8 mouse cellular contexts compared by ENCODE assay signal in genomic region chr3:53044682-53045299, GRCm38 (mm10). TPM values are rescaled to one million over a fixed set of nuclear protein-coding genes. Genes with fewer than 3 reads are reported as not detected.
DNase-seq lines count a peak whose midpoint lies in the region; ATAC-seq lines count a peak whose summit lies in the region.

No protein-coding gene starts in this region.

- H3K27ac ChIP-seq in forebrain, embryonic 16.5 days (ENCODE audit: low read length) = no peak overlapping the region
- H3K27ac ChIP-seq in limb, embryonic 15.5 days = peak overlapping the region; percentile 78

- peaks cover 9% of the 10 kb centered on the region for H3K4me1 ChIP-seq in forebrain, embryonic 16.5 days (replicated peaks; ENCODE audit: control insufficient read depth, insufficient read depth, low read length)
- H3K4me1 ChIP-seq in limb, embryonic 15.5 days = peaks cover 27% of the 10 kb centered on the region

- no peaks in the 10 kb centered on the region for H3K36me3 ChIP-seq in forebrain, embryonic 16.5 days (ENCODE audit: control insufficient read depth, insufficient read depth)
- H3K36me3 ChIP-seq in limb, embryonic 15.5 days = no peaks in the 10 kb centered on the region

- peak; percentile 80 for DNase-seq in heart, adult 11 months
- DNase-seq in heart, postnatal 4 days = no peak
- DNase-seq in NIH3T3 (ENCODE audit: low read depth) = peak; percentile 46
- no peak for DNase-seq in spleen, postnatal 10 days (ENCODE audit: low spot score in 2 of 2)
- DNase-seq in frontal cortex, postnatal 10 days (ENCODE audit: low spot score in 2 of 2) = no peak
- DNase-seq in left cerebral cortex, adult 18-20 months (ENCODE audit: low spot score in 2 of 2) = no peak

- no peak for ATAC-seq in forebrain, embryonic 16.5 days
- no peak for ATAC-seq in limb, embryonic 15.5 days (ENCODE audit: insufficient number of reproducible peaks, low FRiP score, low TSS enrichment, low read depth)

- H3K27me3 ChIP-seq in forebrain, embryonic 16.5 days (replicated peaks; ENCODE audit: control insufficient read depth, insufficient read depth, low read length) = no peaks in the 10 kb centered on the region
- no peaks in the 10 kb centered on the region for H3K27me3 ChIP-seq in limb, embryonic 15.5 days

- 63% methylated on average over 11 of the region's 11 CpGs for WGBS in forebrain, embryonic 16.5 days
- 25% methylated on average over 11 of the region's 11 CpGs for WGBS in limb, embryonic 15.5 days

- H3K9ac ChIP-seq in forebrain, embryonic 16.5 days (replicated peaks; ENCODE audit: low read depth, low read length) = no peak overlapping the region
- no peak overlapping the region for H3K9ac ChIP-seq in limb, embryonic 15.5 days

- no peaks in the 10 kb centered on the region for H3K9me3 ChIP-seq in forebrain, embryonic 16.5 days (ENCODE audit: control insufficient read depth, low read length)
- no peaks in the 10 kb centered on the region for H3K9me3 ChIP-seq in limb, embryonic 15.5 days

- H3K4me2 ChIP-seq in forebrain, embryonic 16.5 days (ENCODE audit: low read length) = peak overlapping the region; percentile 30
- H3K4me2 ChIP-seq in limb, embryonic 15.5 days = peak overlapping the region; percentile 82

- peak overlapping the region; percentile 13; the same call in 1 of the 2 replicates for H3K4me3 ChIP-seq in forebrain, embryonic 16.5 days (replicated peaks; ENCODE audit: low read length)
- H3K4me3 ChIP-seq in limb, embryonic 15.5 days = peak overlapping the region; percentile 79

RNA-seq across cellular contexts. Expression of gene Lhfp, which starts 3.5 kb away (rescaled TPM):
- total RNA-seq in heart, postnatal 4 days (2021) = 10 to 100 TPM; 76.4 to 79.6 TPM
- polyA plus RNA-seq in forebrain, embryonic 16.5 days (2015; fragmentation: Nextera tagmentation; extraction: Ambion mirVana) = 43.7 and 49.3 TPM in 2 replicates
- polyA plus RNA-seq in limb, embryonic 15.5 days (2015; fragmentation: Nextera tagmentation; extraction: Ambion mirVana) = 104 and 109 TPM in 2 replicates
- total RNA-seq in left cerebral cortex, adult 18-20 months (2021) = 10 to 100 TPM; 27.2 to 31.6 TPM

RNA-seq across cellular contexts. Expression of gene Cog6, which starts 27.8 kb away (rescaled TPM):
- total RNA-seq in heart, postnatal 4 days (2021) = 10 to 100 TPM; 50.5 to 53.0 TPM
- polyA plus RNA-seq in forebrain, embryonic 16.5 days (2015; fragmentation: Nextera tagmentation; extraction: Ambion mirVana) = 68.5 and 77.9 TPM in 2 replicates
- 49.6 and 50.6 TPM in 2 replicates for polyA plus RNA-seq in limb, embryonic 15.5 days (2015; fragmentation: Nextera tagmentation; extraction: Ambion mirVana)
- 10 to 100 TPM; 39.9 to 45.0 TPM for total RNA-seq in left cerebral cortex, adult 18-20 months (2021)

Comparison
In these comparisons a context has a peak if more than half of its experiments do, and no peak if none do; other contexts are left out.
1. DNase-seq: peak in heart, adult 11 months (single experiment) and NIH3T3 (single experiment); none in heart, postnatal 4 days (single experiment), spleen, postnatal 10 days (0 of 2), frontal cortex, postnatal 10 days (0 of 2) and left cerebral cortex, adult 18-20 months (0 of 2).